ENCODE assay signal across 8 mouse cellular contexts in the genomic region with DNA sequence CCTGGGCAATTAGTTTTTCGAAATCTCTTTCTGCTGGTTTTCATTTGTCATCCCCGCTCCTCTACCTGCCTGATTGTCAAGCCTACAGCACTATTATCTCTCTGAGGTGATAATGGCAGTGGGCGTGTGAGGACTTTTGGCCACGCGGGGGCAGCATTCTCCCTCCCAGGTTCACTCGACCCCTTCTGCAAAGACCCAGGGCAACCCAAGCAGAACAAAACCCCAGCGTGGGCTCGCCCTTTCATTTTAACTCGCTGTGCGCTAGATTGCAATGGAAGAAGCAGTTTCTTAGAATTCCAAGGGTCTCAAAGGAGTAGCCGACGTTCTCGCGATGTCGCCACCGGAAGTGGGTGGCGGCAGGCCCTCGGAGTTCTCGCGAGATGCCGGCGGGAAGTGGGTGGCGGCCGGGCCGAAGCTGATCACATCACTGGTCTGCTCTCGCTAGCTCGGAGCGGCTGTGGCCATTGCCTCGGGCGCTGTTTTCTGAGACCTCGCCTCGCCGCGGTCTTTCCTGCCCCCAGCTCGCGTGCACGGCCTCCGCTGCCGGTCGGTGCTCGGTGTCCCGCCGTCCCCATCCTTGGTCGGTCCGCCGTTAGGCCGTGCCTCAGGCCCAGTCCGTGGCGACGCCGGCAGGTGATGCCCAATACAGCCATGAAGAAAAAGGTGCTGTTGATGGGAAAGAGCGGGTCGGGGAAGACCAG. TPM values are rescaled to one million over a fixed set of nuclear protein-coding genes. Genes with fewer than 3 reads are reported as not detected.
A peak's percentile ranks its signal among the peaks of the same experiment; 100 is the strongest.
DNase-seq lines count a peak whose midpoint lies in the region; ATAC-seq and TF ChIP-seq lines count a peak whose summit lies in the region.

A gene (plus strand): TSS at position 386 of the 701 bp plus-strand sequence.

- TF ChIP-seq RAD21 in MEL (IDR thresholded peaks at IDR 0.05; ENCODE audit: low read depth, low read length): peak; percentile 15

- DNase-seq in MEL (ENCODE audit: low read depth, low spot score): peak; percentile 97
- peak; percentile 93 to 95 for DNase-seq in cerebellum, adult 2 months
- peak; percentile 97 for DNase-seq in forebrain, postnatal 0 days
- DNase-seq in heart, postnatal 4 days: peak; percentile 98
- DNase-seq in layer of hippocampus, adult 8-10 months (ENCODE audit: low spot score in 2 of 2): peak; percentile 91 to 94
- DNase-seq in ovary, adult 18-20 months (ENCODE audit: low spot score): peak; percentile 91
- peak; percentile 93 for DNase-seq in thymus, postnatal 0 days (ENCODE audit: low spot score)

- peak; percentile 54 to 76 (median 76) for TF ChIP-seq CTCF in MEL (IDR thresholded peaks at IDR 0.05 in 2 of 3, conservative IDR thresholded peaks at IDR 0.05 in 1 of 3; ENCODE audit: control insufficient read depth in 1 of 3, insufficient read depth in 1 of 3, low read depth in 2 of 3, low read length in 3 of 3, poor library complexity in 1 of 3, severe bottlenecking in 1 of 3)
- peak; percentile 79 for TF ChIP-seq CTCF in cerebellum, adult 2 months (IDR thresholded peaks at IDR 0.05; ENCODE audit: borderline replicate concordance, insufficient read depth, low read depth, low read length)
- peak; percentile 81 for TF ChIP-seq CTCF in forebrain, postnatal 0 days (IDR thresholded peaks at IDR 0.05; ENCODE audit: low read depth)

- peaks cover 0 to 15% of the 10 kb centered on the region in 2 experiments; a peak in 2 of 4 replicates for H3K36me3 ChIP-seq in MEL (ENCODE audit: control insufficient read depth in 1 of 2, insufficient read depth in 2 of 2, low read length in 2 of 2)
- peaks cover 7% of the 10 kb centered on the region; the same call in 1 of the 2 replicates for H3K36me3 ChIP-seq in forebrain, postnatal 0 days (ENCODE audit: insufficient read depth)
- H3K36me3 ChIP-seq in lung, embryonic 15.5 days: peaks cover 6% of the 10 kb centered on the region; the same call in 1 of the 2 replicates

- peak; percentile 98 for ATAC-seq in forebrain, postnatal 0 days
- peak; percentile 98 for ATAC-seq in lung, embryonic 15.5 days (ENCODE audit: borderline replicate concordance, extremely low read depth, low FRiP score, low TSS enrichment)

- H3K27me3 ChIP-seq in MEL (ENCODE audit: control insufficient read depth in 1 of 2, insufficient read depth in 2 of 2, low read length in 2 of 2): no peaks in the 10 kb centered on the region
- H3K27me3 ChIP-seq in cerebellum, adult 2 months (ENCODE audit: control insufficient read depth, insufficient read depth, low read length): no peaks in the 10 kb centered on the region
- no peaks in the 10 kb centered on the region for H3K27me3 ChIP-seq in forebrain, postnatal 0 days (ENCODE audit: insufficient read depth, low read length)
- no peaks in the 10 kb centered on the region for H3K27me3 ChIP-seq in lung, embryonic 15.5 days

- H3K4me2 ChIP-seq in forebrain, postnatal 0 days (ENCODE audit: low read depth): peak within 1 kb of the TSS; percentile 63
- H3K4me2 ChIP-seq in lung, embryonic 15.5 days: peak within 1 kb of the TSS; percentile 75

- WGBS in cerebellum, adult 2 months: under 1% methylated on average over 53 of the region's 53 CpGs
- 3% methylated on average over 53 of the region's 53 CpGs for WGBS in forebrain, postnatal 0 days
- under 1% methylated on average over 53 of the region's 53 CpGs for WGBS in lung, embryonic 15.5 days

- TF ChIP-seq EP300 in MEL (IDR thresholded peaks at IDR 0.05; ENCODE audit: low read depth in 1 of 2, low read length in 2 of 2): no peak; a peak in 1 of 4 replicates

- H3K4me1 ChIP-seq in MEL (ENCODE audit: control insufficient read depth in 1 of 2, insufficient read depth in 2 of 2, low read length in 2 of 2): peaks cover 2 to 7% of the 10 kb centered on the region in 2 experiments; a peak in 3 of 4 replicates
- peaks cover 5% of the 10 kb centered on the region; the same call in 1 of the 2 replicates for H3K4me1 ChIP-seq in cerebellum, adult 2 months (ENCODE audit: control insufficient read depth, insufficient read depth, low read length)
- H3K4me1 ChIP-seq in forebrain, postnatal 0 days (ENCODE audit: insufficient read depth): peaks cover 16% of the 10 kb centered on the region
- peaks cover 22% of the 10 kb centered on the region for H3K4me1 ChIP-seq in lung, embryonic 15.5 days

- H3K79me2 ChIP-seq in MEL (ENCODE audit: control insufficient read depth, insufficient read depth, low read length, poor library complexity): peaks cover 25% of the 10 kb centered on the region

- H3K4me3 ChIP-seq in MEL (ENCODE audit: control insufficient read depth in 1 of 2, insufficient read depth in 1 of 2, low read depth in 2 of 2, low read length in 2 of 2): peak within 1 kb of the TSS; percentile 61 to 70
- H3K4me3 ChIP-seq in cerebellum, adult 2 months (replicated peaks; ENCODE audit: insufficient read depth, low read depth, low read length): peak within 1 kb of the TSS; percentile 82
- H3K4me3 ChIP-seq in forebrain, postnatal 0 days (ENCODE audit: low read depth, low read length): peak within 1 kb of the TSS; percentile 76
- H3K4me3 ChIP-seq in lung, embryonic 15.5 days: peak within 1 kb of the TSS; percentile 72

- peak within 1 kb of the TSS; percentile 97 for H3K27ac ChIP-seq in MEL (ENCODE audit: control insufficient read depth, low read depth, low read length)
- H3K27ac ChIP-seq in cerebellum, adult 2 months (ENCODE audit: insufficient read depth, low read length): peak within 1 kb of the TSS; percentile 75
- H3K27ac ChIP-seq in forebrain, postnatal 0 days (ENCODE audit: low read depth, low read length): peak within 1 kb of the TSS; percentile 98
- H3K27ac ChIP-seq in lung, embryonic 15.5 days: peak within 1 kb of the TSS; percentile 97

- H3K9me3 ChIP-seq in MEL (replicated peaks; ENCODE audit: insufficient read depth, low read length): no peaks in the 10 kb centered on the region
- no peaks in the 10 kb centered on the region for H3K9me3 ChIP-seq in forebrain, postnatal 0 days (ENCODE audit: low read length)
- no peaks in the 10 kb centered on the region for H3K9me3 ChIP-seq in lung, embryonic 15.5 days

- H3K9ac ChIP-seq in MEL (ENCODE audit: control insufficient read depth, low read depth, low read length, poor library complexity, severe bottlenecking): peak within 1 kb of the TSS; percentile 80
- H3K9ac ChIP-seq in forebrain, postnatal 0 days: peak within 1 kb of the TSS; percentile 98
- peak within 1 kb of the TSS; percentile 82 for H3K9ac ChIP-seq in lung, embryonic 15.5 days

- TF ChIP-seq POLR2A in MEL (IDR thresholded peaks at IDR 0.05; ENCODE audit: control insufficient read depth in 1 of 2, insufficient read depth in 1 of 2, low read depth in 1 of 2, low read length in 2 of 2, poor library complexity in 1 of 2): peak; percentile 97 to 98
- peak; percentile 84 for TF ChIP-seq POLR2A in cerebellum, adult 2 months (IDR thresholded peaks at IDR 0.05; ENCODE audit: borderline replicate concordance, insufficient read depth, low read length)

TF ChIP-seq in MEL, 35 proteins besides CTCF, POLR2A, EP300 and RAD21:
- TF ChIP-seq POLR2AphosphoS2 (IDR thresholded peaks at IDR 0.05; ENCODE audit: low read length) (peak; percentile 98), SMC3 (IDR thresholded peaks at IDR 0.05; ENCODE audit: low read depth, low read length) (peak; percentile 68), CHD1 (IDR thresholded peaks at IDR 0.05; ENCODE audit: low read depth, low read length) (no peak), GATA1 (IDR thresholded peaks at IDR 0.05; ENCODE audit: low read depth, low read length) (peak; percentile 67), ETS1 (IDR thresholded peaks at IDR 0.05; ENCODE audit: low read depth, low read length) (0 out of 2 replicates have a peak, but pooled peaks have one; percentile 1), ZMIZ1 (IDR thresholded peaks at IDR 0.05; ENCODE audit: low read depth, low read length) (peak; percentile 94), MYB (IDR thresholded peaks at IDR 0.05; ENCODE audit: low read depth, low read length) (no peak), TBP (IDR thresholded peaks at IDR 0.05; ENCODE audit: low read depth, low read length) (peak; percentile 87), SIN3A (IDR thresholded peaks at IDR 0.05; ENCODE audit: low read length) (peak; percentile 47), MAFK (IDR thresholded peaks at IDR 0.05; ENCODE audit: borderline replicate concordance, low read depth, low read length) (no peak), USF1 (IDR thresholded peaks at IDR 0.05; ENCODE audit: low read depth, low read length) (no peak), TAL1 (IDR thresholded peaks at IDR 0.05; ENCODE audit: low read length) (no peak), TCF12 (IDR thresholded peaks at IDR 0.05; ENCODE audit: low read depth, low read length) (peak; percentile 53; the same call in 1 of the 2 replicates), MAZ (IDR thresholded peaks at IDR 0.05; ENCODE audit: low read depth, low read length) (no peak), NELFE (IDR thresholded peaks at IDR 0.05; ENCODE audit: low read depth, low read length) (peak; percentile 99), MAX (IDR thresholded peaks at IDR 0.05; ENCODE audit: low read length) (peak; percentile 62), KAT2A (conservative IDR thresholded peaks at IDR 0.05; ENCODE audit: low read depth, low read length) (no peak; the same call in 1 of the 2 replicates), MXI1 (IDR thresholded peaks at IDR 0.05; ENCODE audit: low read depth, low read length) (peak; percentile 62), MYC (IDR thresholded peaks at IDR 0.05; ENCODE audit: low read depth, low read length) (peak; percentile 39; the same call in 1 of the 2 replicates), HCFC1 (IDR thresholded peaks at IDR 0.05; ENCODE audit: low read depth, low read length) (peak; percentile 91), CHD2 (IDR thresholded peaks at IDR 0.05; ENCODE audit: low read length) (peak; percentile 99), ELF1 (IDR thresholded peaks at IDR 0.05; ENCODE audit: low read depth, low read length) (peak; percentile 75; the same call in 1 of the 2 replicates)

RNA-seq across cellular contexts. Expression of the gene that starts here (rescaled TPM):
- 9.6 and 11.0 TPM in 2 replicates for total RNA-seq in MEL (2012; rRNA removed)
- polyA plus RNA-seq in MEL (2012; ENCODE audit: insufficient read depth in 1 of 2, insufficient read length in 2 of 2, low read depth in 1 of 2, low replicate concordance in 2 of 2, missing spikeins in 1 of 2): 100 to 1,000 TPM in 1 of 2 experiments, 10 to 100 TPM in 1; 68.7 to 182 TPM
- 150 and 151 TPM in 2 replicates for polyA plus RNA-seq in cerebellum, adult 2 months (2012; rRNA removed)
- 21.3 and 27.4 TPM in 2 replicates for total RNA-seq in forebrain, postnatal 0 days (2014; rRNA removed)
- polyA plus RNA-seq in forebrain, postnatal 0 days (2015; fragmentation: Nextera tagmentation; extraction: Ambion mirVana): 122 and 131 TPM in 2 replicates
- total RNA-seq in heart, postnatal 4 days (2021): 10 to 100 TPM; 74.4 to 74.7 TPM
- total RNA-seq in layer of hippocampus, adult 8-10 months (2022): 100 to 1,000 TPM; 127 to 136 (median 135) TPM
- 71.7 and 77.5 TPM in 2 replicates for polyA plus RNA-seq in lung, embryonic 15.5 days (2015; fragmentation: Nextera tagmentation; extraction: Ambion mirVana)
- 51.2 and 53.4 TPM in 2 replicates for polyA plus RNA-seq in thymus, postnatal 0 days (2015; fragmentation: Nextera tagmentation; extraction: Ambion mirVana)

Comparison
In these comparisons a context has a peak if more than half of its experiments do, and no peak if none do; other contexts are left out.
1. Peak in every context shown above with its lines: DNase-seq, ATAC-seq, H3K4me3 ChIP-seq and H3K27ac ChIP-seq.